Mouse (Mus musculus) midbrain, embryonic 11.5 days (tissue): ENCODE measurements at regions not wholly inside any gene's neighbourhood (a gene's known extent, or its start where the extent isn't known, plus 50 kb on each side); places are given as distances from the start of the nearest gene placed in this dataset.

Experiments used
- ATAC-seq: fragments of 200-750 bp; cut with Nextera tagmentation; 2 replicates; pipeline ENCODE4 v1.8.0; 2017; ENCODE audit warnings: moderate TSS enrichment, moderate library complexity; ENCODE audit not compliant: low FRiP score
- DNase-seq: peaks from one replicate; pipeline ENCODE4 v3.0.0; 2015; ENCODE audit warnings: low spot score; ENCODE audit errors: missing footprints
- H3K27ac ChIP-seq: fragments of 300-500 bp; sonication (generic); 2 replicates; pipeline ENCODE4 v1.5.1; 2014; ENCODE audit warnings: low read depth, low read length
- H3K27me3 ChIP-seq: fragments of 300-500 bp; sonication (generic); 2 replicates; pipeline ENCODE4 v1.6.1; 2014; ENCODE audit warnings: mild to moderate bottlenecking, low read length, moderate library complexity, mixed read lengths; ENCODE audit not compliant: control insufficient read depth, insufficient read depth
- H3K36me3 ChIP-seq: fragments of 300-500 bp; sonication (generic); 2 replicates; pipeline ENCODE4 v1.6.1; 2014; ENCODE audit warnings: mild to moderate bottlenecking, low read length, moderate library complexity, mixed read lengths; ENCODE audit not compliant: control insufficient read depth, insufficient read depth
- H3K4me1 ChIP-seq: fragments of 300-500 bp; sonication (generic); 2 replicates; pipeline ENCODE4 v1.6.1; 2014; ENCODE audit warnings: low read length; ENCODE audit not compliant: control insufficient read depth, insufficient read depth
- H3K4me2 ChIP-seq: fragments of 300-500 bp; sonication (generic); 2 replicates; pipeline ENCODE4 v1.6.1; 2014; ENCODE audit warnings: mild to moderate bottlenecking, moderate library complexity
- H3K4me3 ChIP-seq: fragments of 300-500 bp; sonication (generic); 2 replicates; pipeline ENCODE4 v1.5.1; 2014; ENCODE audit warnings: low read depth, low read length
- H3K9ac ChIP-seq: fragments of 300-500 bp; sonication (generic); 2 replicates; pipeline ENCODE4 v1.6.1; 2014; ENCODE audit warnings: low read length
- H3K9me3 ChIP-seq: fragments of 300-500 bp; sonication (generic); 2 replicates; pipeline ENCODE4 v1.6.1; 2016; ENCODE audit warnings: low read length; ENCODE audit not compliant: control insufficient read depth
- WGBS: fragments of 180-500 bp; shearing (Covaris S2); extraction: QIAGEN DNeasy Blood & Tissue Kit; methylation state at CpG from one replicate; pipeline ENCODE4 v1.1.7; 2014; 5-methylcytosine and 5-hydroxymethylcytosine counted together

DNA sequence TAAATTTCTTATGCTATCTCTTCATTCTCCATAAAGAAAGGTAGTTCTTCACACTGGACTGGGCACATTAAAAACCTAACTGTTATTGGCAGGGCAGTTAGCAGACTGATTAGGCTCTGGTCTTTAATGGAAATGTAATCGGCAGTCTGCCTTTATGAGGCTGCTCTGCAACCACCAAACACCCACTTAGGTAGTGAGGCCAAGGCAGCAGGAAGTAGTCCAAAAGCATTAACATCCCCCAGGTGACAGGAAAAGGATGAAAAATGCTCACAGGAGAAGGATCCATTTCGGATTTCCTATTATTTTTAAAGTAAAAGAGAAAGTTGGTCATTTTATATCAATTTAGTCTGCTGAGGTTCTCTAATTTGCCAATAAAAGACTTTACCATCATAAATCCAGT is 528.9 kb upstream of the Dppa4 start:
- no peak overlapping the region for H3K9ac ChIP-seq
- WGBS: 87% methylated on average over 2 of the region's 2 CpGs
- H3K4me1 ChIP-seq: no peaks in the 10 kb centered on the region
- H3K27me3 ChIP-seq: no peaks in the 10 kb centered on the region
- no peaks in the 10 kb centered on the region for H3K9me3 ChIP-seq
- ATAC-seq (no peak), DNase-seq (no peak)
- no peaks in the 10 kb centered on the region for H3K36me3 ChIP-seq
- H3K4me2 ChIP-seq: no peak overlapping the region
- H3K4me3 ChIP-seq: no peak overlapping the region
- H3K27ac ChIP-seq: no peak overlapping the region

DNA sequence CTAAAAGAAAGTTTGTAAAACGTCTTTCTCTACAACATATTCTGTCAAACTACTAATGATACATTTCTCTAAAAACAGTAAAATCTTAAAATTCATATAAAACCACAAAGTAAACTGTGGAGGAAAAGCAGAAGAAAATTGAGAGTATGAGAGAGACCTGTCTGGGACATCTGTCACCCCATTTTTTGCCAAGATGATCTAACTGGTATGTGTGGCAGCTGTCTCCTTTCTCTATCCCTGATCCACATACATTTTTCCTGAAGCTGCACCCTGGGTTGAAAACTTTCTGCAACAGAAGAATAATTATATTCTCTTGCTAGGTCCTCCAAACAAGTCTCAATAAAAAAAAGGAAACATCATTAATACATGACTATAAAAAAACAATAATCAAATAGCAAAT is 525.2 kb upstream of the Dppa4 start:
- Histone ChIP-seq H3K9me3 (no peaks in the 10 kb centered on the region), H3K27me3 (no peaks in the 10 kb centered on the region), H3K4me2 (no peak overlapping the region), H3K36me3 (no peaks in the 10 kb centered on the region), H3K9ac (no peak overlapping the region), H3K4me3 (no peak overlapping the region), H3K27ac (no peak overlapping the region), H3K4me1 (no peaks in the 10 kb centered on the region)
- ATAC-seq (no peak), DNase-seq (no peak)
- WGBS: 90% methylated on average over 1 of the region's 1 CpGs

DNA sequence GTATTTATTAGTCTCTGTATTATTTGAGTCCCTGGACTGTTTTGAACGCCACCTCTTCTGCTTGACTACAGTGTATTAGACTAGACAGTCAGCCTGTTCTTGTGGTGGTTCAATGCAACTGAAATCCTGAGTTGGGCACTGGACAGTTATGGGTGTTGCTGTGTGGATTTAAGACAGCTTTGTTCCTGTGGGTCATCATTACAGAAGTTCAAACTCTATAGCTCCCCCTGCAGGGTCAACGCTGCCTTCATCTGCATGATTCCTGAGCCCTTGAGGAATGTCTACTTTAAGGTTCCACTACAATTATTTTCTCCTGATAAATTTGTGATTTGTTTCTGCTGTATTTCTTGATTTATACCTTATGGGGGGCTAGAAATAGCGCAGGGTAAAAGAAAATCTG is 517.8 kb upstream of the Dppa4 start:
- no peak overlapping the region for H3K4me3 ChIP-seq
- no peaks in the 10 kb centered on the region for H3K36me3 ChIP-seq
- H3K4me2 ChIP-seq: no peak overlapping the region
- peak; percentile 52; the same call in 1 of the 2 replicates for ATAC-seq
- no peaks in the 10 kb centered on the region for H3K27me3 ChIP-seq
- DNase-seq: peak; percentile 89
- 62% methylated on average over 3 of the region's 3 CpGs for WGBS
- no peak overlapping the region for H3K27ac ChIP-seq
- no peaks in the 10 kb centered on the region for H3K9me3 ChIP-seq
- no peaks in the 10 kb centered on the region; the same call in 1 of the 2 replicates for H3K4me1 ChIP-seq
- H3K9ac ChIP-seq: no peak overlapping the region

DNA sequence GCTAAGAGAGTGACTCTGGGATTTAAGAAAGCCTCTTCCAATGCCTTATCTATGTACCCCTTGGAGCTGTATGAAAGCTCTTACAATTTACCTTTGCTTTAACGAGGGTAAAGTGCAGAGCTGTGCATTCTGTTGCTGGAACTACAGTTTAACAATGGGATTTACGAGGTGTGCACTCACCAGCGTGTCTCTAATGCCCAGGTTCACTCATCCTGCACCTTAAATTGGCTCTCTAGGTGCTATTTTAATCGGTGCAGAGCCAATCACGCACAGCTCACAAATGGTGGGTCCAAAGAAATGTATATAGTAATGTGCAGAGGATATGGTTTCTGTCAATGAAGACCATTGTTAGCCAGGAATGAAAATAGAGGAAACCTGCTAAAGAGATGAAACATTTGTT is 495.0 kb upstream of the Dppa4 start:
- Histone ChIP-seq H3K4me1 (no peaks in the 10 kb centered on the region), H3K36me3 (no peaks in the 10 kb centered on the region), H3K9ac (no peak overlapping the region), H3K27ac (no peak overlapping the region), H3K4me2 (no peak overlapping the region), H3K9me3 (no peaks in the 10 kb centered on the region), H3K4me3 (no peak overlapping the region), H3K27me3 (no peaks in the 10 kb centered on the region)
- ATAC-seq: no peak
- WGBS: 79% methylated on average over 5 of the region's 5 CpGs
- no peak for DNase-seq

GRCm38 (mm10) chr16:47790666-47791065 is 492.9 kb upstream of the Dppa4 start:
- H3K36me3 ChIP-seq: no peaks in the 10 kb centered on the region
- no peak overlapping the region for H3K4me3 ChIP-seq
- H3K27me3 ChIP-seq: no peaks in the 10 kb centered on the region
- DNase-seq (no peak), ATAC-seq (no peak)
- 91% methylated on average over 6 of the region's 6 CpGs for WGBS
- no peaks in the 10 kb centered on the region for H3K9me3 ChIP-seq
- no peak overlapping the region for H3K9ac ChIP-seq
- no peak overlapping the region for H3K27ac ChIP-seq
- H3K4me1 ChIP-seq: no peaks in the 10 kb centered on the region
- no peak overlapping the region for H3K4me2 ChIP-seq

DNA sequence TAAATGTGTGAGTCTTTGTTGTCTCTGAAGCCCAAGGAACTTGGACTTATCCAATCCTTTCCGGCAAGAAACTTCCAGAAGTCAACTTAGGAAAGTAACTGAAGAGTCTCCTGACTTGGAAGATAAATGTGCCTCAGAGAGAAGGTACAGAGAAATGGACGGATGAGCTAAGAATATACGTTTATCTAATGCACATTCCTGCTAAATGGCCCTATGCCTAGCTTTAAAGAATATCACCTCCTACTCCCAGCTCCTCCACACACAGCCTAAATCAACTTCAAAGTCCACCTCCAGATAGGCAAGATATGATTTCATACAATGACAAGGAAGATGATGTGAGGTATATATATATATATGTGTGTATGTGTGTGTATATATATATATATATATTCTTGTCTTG is 492.1 kb upstream of the Dppa4 start:
- no peaks in the 10 kb centered on the region for H3K27me3 ChIP-seq
- ATAC-seq (no peak), DNase-seq (no peak)
- no peaks in the 10 kb centered on the region for H3K9me3 ChIP-seq
- H3K4me1 ChIP-seq: no peaks in the 10 kb centered on the region
- H3K4me3 ChIP-seq: no peak overlapping the region
- no peak overlapping the region for H3K4me2 ChIP-seq
- H3K9ac ChIP-seq: no peak overlapping the region
- no peak overlapping the region for H3K27ac ChIP-seq
- no peaks in the 10 kb centered on the region for H3K36me3 ChIP-seq
- WGBS: 90% methylated on average over 3 of the region's 3 CpGs

- no peak overlapping the region for H3K4me2 ChIP-seq
- no peaks in the 10 kb centered on the region for H3K27me3 ChIP-seq
- no peak for ATAC-seq
- H3K4me1 ChIP-seq: no peaks in the 10 kb centered on the region
- no peak overlapping the region for H3K9ac ChIP-seq
- no peak overlapping the region for H3K4me3 ChIP-seq
- no peak for DNase-seq
- WGBS: 88% methylated on average over 2 of the region's 2 CpGs
- no peak overlapping the region for H3K27ac ChIP-seq
- no peaks in the 10 kb centered on the region for H3K9me3 ChIP-seq
- no peaks in the 10 kb centered on the region for H3K36me3 ChIP-seq
These were observed 484.7 kb upstream of the Dppa4 start for GRCm38 (mm10) chr16:47798838-47799237.

DNA sequence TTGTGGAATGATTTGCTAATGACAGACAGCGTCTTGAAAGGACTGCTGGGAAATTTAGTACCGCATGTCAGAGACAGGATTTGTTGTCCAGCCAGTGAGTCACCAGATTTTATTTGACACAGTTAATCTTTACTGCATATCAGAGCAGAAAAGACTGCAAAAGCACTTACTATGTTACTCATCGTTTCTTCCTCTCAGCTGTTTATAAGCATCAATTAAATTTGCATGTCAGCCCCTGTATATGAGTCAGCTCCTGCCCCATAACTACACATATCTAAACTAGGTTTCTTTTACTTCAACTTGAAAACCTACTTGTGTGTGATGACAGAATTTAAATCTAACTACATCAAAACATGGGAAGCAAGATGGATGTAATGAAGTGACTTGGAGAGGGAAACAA is 440.4 kb upstream of the Dppa4 start:
- Histone ChIP-seq H3K9me3 (no peaks in the 10 kb centered on the region), H3K4me3 (no peak overlapping the region), H3K4me1 (no peaks in the 10 kb centered on the region), H3K4me2 (no peak overlapping the region), H3K27ac (no peak overlapping the region), H3K27me3 (no peaks in the 10 kb centered on the region), H3K9ac (no peak overlapping the region), H3K36me3 (no peaks in the 10 kb centered on the region)
- no peak for ATAC-seq
- no peak for DNase-seq
- 93% methylated on average over 3 of the region's 3 CpGs for WGBS

GRCm38 (mm10) chr16:47851631-47852030 is 431.9 kb upstream of the Dppa4 start:
- H3K4me2 ChIP-seq: no peak overlapping the region
- no peak overlapping the region for H3K9ac ChIP-seq
- no peaks in the 10 kb centered on the region for H3K27me3 ChIP-seq
- no peak overlapping the region for H3K4me3 ChIP-seq
- H3K9me3 ChIP-seq: no peaks in the 10 kb centered on the region
- DNase-seq (no peak), ATAC-seq (no peak)
- H3K36me3 ChIP-seq: no peaks in the 10 kb centered on the region
- H3K27ac ChIP-seq: no peak overlapping the region
- H3K4me1 ChIP-seq: no peaks in the 10 kb centered on the region
- 83% methylated on average over 1 of the region's 1 CpGs for WGBS

- Histone ChIP-seq H3K36me3 (no peaks in the 10 kb centered on the region), H3K27ac (no peak overlapping the region), H3K4me1 (no peaks in the 10 kb centered on the region), H3K4me3 (no peak overlapping the region), H3K9ac (no peak overlapping the region), H3K4me2 (no peak overlapping the region), H3K9me3 (no peaks in the 10 kb centered on the region), H3K27me3 (no peaks in the 10 kb centered on the region)
- DNase-seq (no peak), ATAC-seq (no peak)
- WGBS: 89% methylated on average over 3 of the region's 3 CpGs
These were observed 423.7 kb upstream of the Dppa4 start for GRCm38 (mm10) chr16:47859840-47860239.
